Mouse (Mus musculus): Measurements from ENCODE around the gene Rgs6. TPM values are rescaled to one million over a fixed set of nuclear protein-coding genes. Genes with fewer than 3 reads are reported as not detected.

The Rgs6 gene
- polyA plus RNA-seq, 1 experiment from 2014 or later, result 17.7 TPM

DNA sequence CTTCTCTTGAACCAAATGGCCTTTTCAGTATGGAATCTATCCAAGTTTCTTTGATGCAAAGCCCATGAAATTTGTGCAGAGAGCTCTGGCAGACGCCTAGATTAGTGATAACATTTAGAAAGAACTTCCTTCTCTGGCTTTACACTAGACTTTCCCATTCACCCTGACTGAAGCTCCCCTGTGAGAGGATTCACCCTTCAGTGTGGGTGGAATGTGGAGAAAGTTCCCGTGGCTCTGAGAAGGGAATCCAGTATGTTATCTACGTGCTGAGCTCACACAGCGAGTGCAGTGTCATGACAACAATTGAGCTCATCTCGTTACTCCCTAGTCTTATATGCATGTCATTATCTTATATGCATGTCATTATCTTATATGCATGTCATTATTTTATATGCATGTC is 61.9 kb downstream of the Rgs6 start:
- no peak overlapping the region for H3K27ac ChIP-seq (ENCODE audit: poor library complexity, severe bottlenecking)
- no peak overlapping the region for H3K9ac ChIP-seq
- WGBS, result 24% methylated on average over 5 of the region's 5 CpGs
- H3K36me3 ChIP-seq, result no peaks in the 10 kb centered on the region
- no peaks in the 10 kb centered on the region for H3K27me3 ChIP-seq (replicated peaks)
- H3K4me3 ChIP-seq, result no peak overlapping the region
- H3K4me1 ChIP-seq (replicated peaks), result peaks cover 14% of the 10 kb centered on the region
- no peak for ATAC-seq (ENCODE audit: insufficient number of reproducible peaks, low FRiP score)
- no peak overlapping the region for H3K4me2 ChIP-seq
- H3K9me3 ChIP-seq (replicated peaks), result no peaks in the 10 kb centered on the region

DNA sequence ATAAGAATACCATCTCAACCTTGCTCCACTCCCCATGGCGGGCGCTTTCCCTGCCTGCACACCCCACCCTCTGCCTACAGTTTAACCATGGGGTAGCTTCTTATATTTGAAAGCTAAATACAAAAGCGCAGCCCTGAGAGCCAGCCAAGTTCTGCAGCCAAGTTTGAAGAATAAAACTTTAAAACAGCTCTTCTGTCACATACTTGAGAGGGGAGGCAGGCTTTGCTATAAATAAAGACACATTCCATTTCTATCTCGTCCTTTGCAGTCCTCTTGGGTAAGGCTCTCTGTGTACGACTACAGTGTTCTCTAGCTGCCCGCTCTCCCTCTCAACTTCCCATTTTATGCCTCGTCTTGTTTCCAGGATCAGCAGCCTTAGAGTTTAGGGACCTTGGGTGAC is 76.5 kb downstream of the Rgs6 start:
- no peaks in the 10 kb centered on the region for H3K9me3 ChIP-seq (replicated peaks)
- H3K27ac ChIP-seq (ENCODE audit: poor library complexity, severe bottlenecking), result peak overlapping the region; percentile 93
- no peak overlapping the region for H3K4me3 ChIP-seq
- peak overlapping the region; percentile 57 for H3K4me2 ChIP-seq
- ATAC-seq (ENCODE audit: insufficient number of reproducible peaks, low FRiP score), result 0 out of 2 replicates have a peak, but pooled peaks have one; percentile 48
- no peaks in the 10 kb centered on the region for H3K27me3 ChIP-seq (replicated peaks)
- no peak overlapping the region for H3K9ac ChIP-seq
- 21% methylated on average over 7 of the region's 7 CpGs for WGBS
- H3K36me3 ChIP-seq, result no peaks in the 10 kb centered on the region
- peaks cover 12% of the 10 kb centered on the region for H3K4me1 ChIP-seq (replicated peaks)

DNA sequence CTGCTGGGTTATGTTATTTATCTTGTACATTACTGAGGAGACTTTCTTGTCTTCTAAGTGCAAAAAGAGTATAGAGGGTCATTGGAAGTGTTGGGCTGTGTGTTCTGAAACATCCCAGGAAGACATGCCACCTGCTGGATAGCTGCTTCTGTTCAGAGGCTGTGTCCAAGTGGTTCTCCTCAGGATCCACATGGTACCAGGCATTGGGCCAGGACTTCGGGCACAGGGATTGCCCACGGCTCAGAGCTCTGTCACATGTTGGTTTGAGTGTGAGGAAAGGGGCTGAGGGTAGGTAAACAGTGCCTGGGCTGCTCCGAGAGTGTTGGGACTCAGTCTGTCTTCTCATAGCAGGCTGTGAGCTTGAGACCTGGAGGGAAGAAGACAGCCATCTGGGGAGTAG is 79.3 kb downstream of the Rgs6 start:
- Histone ChIP-seq H3K4me3 (no peak overlapping the region), H3K4me2 (no peak overlapping the region), H3K27me3 (replicated peaks) (no peaks in the 10 kb centered on the region), H3K9me3 (replicated peaks) (no peaks in the 10 kb centered on the region), H3K36me3 (no peaks in the 10 kb centered on the region), H3K27ac (ENCODE audit: poor library complexity, severe bottlenecking) (no peak overlapping the region), H3K9ac (no peak overlapping the region), H3K4me1 (replicated peaks) (peaks cover 16% of the 10 kb centered on the region)
- WGBS, result 72% methylated on average over 3 of the region's 3 CpGs
- no peak for ATAC-seq (ENCODE audit: insufficient number of reproducible peaks, low FRiP score)

- Histone ChIP-seq H3K27ac (ENCODE audit: poor library complexity, severe bottlenecking) (no peak overlapping the region), H3K9ac (no peak overlapping the region), H3K4me2 (no peak overlapping the region), H3K4me1 (replicated peaks) (peaks cover 22% of the 10 kb centered on the region), H3K36me3 (no peaks in the 10 kb centered on the region), H3K27me3 (replicated peaks) (no peaks in the 10 kb centered on the region), H3K9me3 (replicated peaks) (no peaks in the 10 kb centered on the region), H3K4me3 (no peak overlapping the region)
- WGBS, result 63% methylated on average over 4 of the region's 4 CpGs
- no peak for ATAC-seq (ENCODE audit: insufficient number of reproducible peaks, low FRiP score)
Observed at GRCm38 (mm10) chr12:82670201-82670737, 82.2 kb downstream of the Rgs6 start.

DNA sequence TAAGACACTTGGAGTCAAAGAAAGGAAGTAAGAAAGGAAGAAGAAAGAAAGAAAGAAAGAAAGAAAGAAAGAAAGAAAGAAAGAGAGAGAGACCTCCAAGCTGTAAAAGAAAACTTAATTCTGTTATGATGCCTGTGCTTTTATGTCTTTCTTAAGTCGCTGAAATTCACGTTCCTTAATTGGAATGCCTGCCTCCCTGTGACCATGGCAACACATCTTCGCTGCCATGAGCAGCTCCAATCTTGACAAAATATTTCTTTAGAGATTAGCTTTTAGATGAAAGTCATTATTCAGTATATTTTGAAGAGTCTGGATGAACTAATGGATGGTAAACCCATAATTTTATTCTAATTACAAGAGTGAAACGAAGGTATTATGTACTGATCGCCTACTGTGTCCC is 83.5 kb downstream of the Rgs6 start:
- WGBS, result 84% methylated on average over 5 of the region's 5 CpGs
- no peak overlapping the region for H3K27ac ChIP-seq (ENCODE audit: poor library complexity, severe bottlenecking)

DNA sequence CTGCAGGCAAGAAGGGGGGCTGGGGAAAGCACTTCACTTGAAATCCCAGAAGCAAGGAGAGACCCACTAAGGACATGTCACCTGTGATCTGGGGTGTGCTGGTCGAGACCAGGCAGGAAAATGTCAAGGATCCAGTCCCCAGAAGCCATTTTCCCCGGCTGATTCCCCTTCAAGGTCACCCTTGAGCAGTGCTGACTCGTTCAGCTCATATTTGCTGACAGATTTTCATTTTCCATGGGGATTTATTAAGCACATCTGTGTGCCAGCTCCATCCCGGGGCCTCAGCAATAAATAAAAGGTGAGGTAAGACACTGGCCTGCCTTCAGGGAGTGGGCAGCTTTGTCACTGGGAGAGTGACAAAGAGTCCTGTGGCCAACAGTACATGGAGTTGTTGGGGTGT is 87.0 kb downstream of the Rgs6 start:
- ATAC-seq (ENCODE audit: insufficient number of reproducible peaks, low FRiP score), result no peak
- Histone ChIP-seq H3K9ac (no peak overlapping the region), H3K4me3 (no peak overlapping the region)

More for the DNA sequence above, 83.5 kb downstream of the Rgs6 start:
- Histone ChIP-seq H3K36me3 (no peaks in the 10 kb centered on the region), H3K4me2 (no peak overlapping the region), H3K9me3 (replicated peaks) (no peaks in the 10 kb centered on the region), H3K27me3 (replicated peaks) (no peaks in the 10 kb centered on the region), H3K4me3 (no peak overlapping the region), H3K9ac (no peak overlapping the region), H3K4me1 (replicated peaks) (peaks cover 28% of the 10 kb centered on the region)
- no peak for ATAC-seq (ENCODE audit: insufficient number of reproducible peaks, low FRiP score)

DNA sequence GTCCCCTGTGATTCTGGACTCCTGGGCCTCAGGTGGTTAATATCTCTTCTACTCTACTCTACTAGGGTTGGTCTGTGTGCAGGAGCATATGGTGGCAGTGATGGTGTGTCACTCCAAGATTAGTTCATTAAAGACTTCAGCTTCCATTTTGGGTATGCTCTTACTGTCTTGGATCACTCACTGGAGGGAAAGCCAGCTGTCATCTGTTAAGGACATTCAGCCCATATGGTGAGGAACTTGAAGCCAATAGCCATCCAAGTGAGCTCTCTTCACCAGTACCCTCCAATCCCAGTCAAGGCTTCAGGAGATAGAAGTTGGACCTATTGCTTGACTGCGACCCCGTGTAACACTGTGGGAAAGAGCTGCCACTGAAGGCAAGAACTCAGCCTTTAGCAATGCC is 98.9 kb downstream of the Rgs6 start:
- H3K4me1 ChIP-seq (replicated peaks), result no peaks in the 10 kb centered on the region
- ATAC-seq (ENCODE audit: insufficient number of reproducible peaks, low FRiP score), result no peak
- H3K4me2 ChIP-seq, result no peak overlapping the region
- peaks cover 5% of the 10 kb centered on the region; the same call in 1 of the 2 replicates for H3K9me3 ChIP-seq (replicated peaks)
- no peak overlapping the region for H3K27ac ChIP-seq (ENCODE audit: poor library complexity, severe bottlenecking)
- H3K4me3 ChIP-seq, result no peak overlapping the region
- H3K36me3 ChIP-seq, result no peaks in the 10 kb centered on the region
- WGBS, result 81% methylated on average over 2 of the region's 2 CpGs
- H3K27me3 ChIP-seq (replicated peaks), result no peaks in the 10 kb centered on the region
- H3K9ac ChIP-seq, result no peak overlapping the region

More for the DNA sequence above, 87.0 kb downstream of the Rgs6 start:
- Histone ChIP-seq H3K36me3 (no peaks in the 10 kb centered on the region), H3K9me3 (replicated peaks) (no peaks in the 10 kb centered on the region), H3K27me3 (replicated peaks) (no peaks in the 10 kb centered on the region), H3K27ac (ENCODE audit: poor library complexity, severe bottlenecking) (no peak overlapping the region), H3K4me2 (no peak overlapping the region), H3K4me1 (replicated peaks) (peaks cover 22% of the 10 kb centered on the region)
- WGBS, result 64% methylated on average over 4 of the region's 4 CpGs

DNA sequence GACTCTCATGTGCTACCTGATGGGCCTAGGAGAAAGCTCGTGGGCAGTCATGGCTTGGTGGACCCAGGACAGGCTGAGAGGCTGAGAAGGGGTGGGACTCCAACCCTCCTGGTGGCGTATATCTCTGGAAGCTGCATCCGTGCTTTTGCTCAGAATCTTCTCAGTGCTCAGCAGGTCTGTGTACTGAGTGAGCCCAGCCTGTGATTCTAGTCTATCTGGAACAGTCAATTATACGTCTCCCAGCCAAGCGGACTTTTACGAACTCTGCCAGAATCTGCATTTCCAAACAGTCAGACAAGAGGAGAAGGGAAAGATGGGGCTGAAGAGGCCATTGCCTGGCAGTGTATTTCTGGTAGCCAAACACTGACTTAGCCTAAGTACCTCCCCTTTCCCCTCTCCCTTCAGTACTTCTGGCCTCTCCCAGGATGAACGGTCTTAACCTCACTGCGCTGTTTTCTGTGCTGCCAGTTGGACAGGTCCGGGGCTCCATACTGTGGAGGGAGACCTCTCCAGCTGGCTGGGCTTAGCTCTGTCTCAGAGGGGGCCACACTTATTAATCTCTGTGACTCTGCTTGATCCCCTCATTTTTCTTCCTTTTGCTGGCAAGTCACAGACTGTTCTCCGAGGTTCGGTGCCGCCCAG is 110.9 kb downstream of the Rgs6 start:
- no peak overlapping the region for H3K9ac ChIP-seq
- 76% methylated on average over 12 of the region's 12 CpGs for WGBS
- no peak overlapping the region for H3K4me2 ChIP-seq
- no peaks in the 10 kb centered on the region for H3K9me3 ChIP-seq (replicated peaks)
- H3K36me3 ChIP-seq, result no peaks in the 10 kb centered on the region
- H3K4me1 ChIP-seq (replicated peaks), result peaks cover 3% of the 10 kb centered on the region; the same call in 1 of the 2 replicates
- H3K27ac ChIP-seq (ENCODE audit: poor library complexity, severe bottlenecking), result no peak overlapping the region
- H3K4me3 ChIP-seq, result no peak overlapping the region
- no peaks in the 10 kb centered on the region for H3K27me3 ChIP-seq (replicated peaks)
- 0 out of 2 replicates have a peak, but pooled peaks have one; percentile 29 for ATAC-seq (ENCODE audit: insufficient number of reproducible peaks, low FRiP score)

- Histone ChIP-seq H3K4me3 (no peak overlapping the region), H3K36me3 (no peaks in the 10 kb centered on the region), H3K27me3 (replicated peaks) (no peaks in the 10 kb centered on the region), H3K27ac (ENCODE audit: poor library complexity, severe bottlenecking) (no peak overlapping the region), H3K4me1 (replicated peaks) (peaks cover 3% of the 10 kb centered on the region; the same call in 1 of the 2 replicates), H3K9me3 (replicated peaks) (no peaks in the 10 kb centered on the region), H3K4me2 (no peak overlapping the region), H3K9ac (no peak overlapping the region)
- 69% methylated on average over 3 of the region's 3 CpGs for WGBS
- ATAC-seq (ENCODE audit: insufficient number of reproducible peaks, low FRiP score), result no peak
Observed at GRCm38 (mm10) chr12:82699528-82699905, 111.4 kb downstream of the Rgs6 start.

- no peak for ATAC-seq (ENCODE audit: insufficient number of reproducible peaks, low FRiP score)
- no peaks in the 10 kb centered on the region for H3K27me3 ChIP-seq (replicated peaks)
- peaks cover 3% of the 10 kb centered on the region; the same call in 1 of the 2 replicates for H3K4me1 ChIP-seq (replicated peaks)
- no peaks in the 10 kb centered on the region for H3K36me3 ChIP-seq
- no peak overlapping the region for H3K4me2 ChIP-seq
- WGBS, result 84% methylated on average over 10 of the region's 10 CpGs
- no peak overlapping the region for H3K27ac ChIP-seq (ENCODE audit: poor library complexity, severe bottlenecking)
- H3K4me3 ChIP-seq, result no peak overlapping the region
- no peak overlapping the region for H3K9ac ChIP-seq
- H3K9me3 ChIP-seq (replicated peaks), result no peaks in the 10 kb centered on the region
Observed at GRCm38 (mm10) chr12:82700241-82700640, 112.1 kb downstream of the Rgs6 start.

DNA sequence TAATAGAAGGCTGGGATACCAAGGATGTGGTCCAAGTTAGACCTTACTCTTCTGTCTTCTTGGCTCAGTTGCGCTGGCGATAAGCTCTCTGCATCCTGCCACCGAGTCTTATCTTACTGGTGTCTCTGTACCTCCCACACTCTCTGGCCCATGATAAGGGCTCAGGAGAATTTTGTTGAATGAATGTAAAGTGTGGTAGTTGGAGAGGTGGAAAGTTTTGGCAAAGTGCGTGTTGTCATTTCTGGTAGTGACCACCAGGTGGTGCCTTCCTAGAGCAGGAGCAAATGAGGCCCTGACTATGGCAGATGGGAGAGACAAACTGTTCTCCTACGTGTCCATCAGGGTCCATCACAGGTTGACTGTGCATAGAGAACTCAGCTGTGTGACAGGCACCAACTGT is 112.7 kb downstream of the Rgs6 start:
- 32% methylated on average over 5 of the region's 5 CpGs for WGBS
- Histone ChIP-seq H3K4me2 (no peak overlapping the region), H3K4me3 (no peak overlapping the region), H3K27ac (ENCODE audit: poor library complexity, severe bottlenecking) (no peak overlapping the region), H3K9me3 (replicated peaks) (no peaks in the 10 kb centered on the region), H3K4me1 (replicated peaks) (peaks cover 3% of the 10 kb centered on the region; the same call in 1 of the 2 replicates), H3K9ac (no peak overlapping the region), H3K36me3 (no peaks in the 10 kb centered on the region), H3K27me3 (replicated peaks) (no peaks in the 10 kb centered on the region)
- no peak for ATAC-seq (ENCODE audit: insufficient number of reproducible peaks, low FRiP score)

DNA sequence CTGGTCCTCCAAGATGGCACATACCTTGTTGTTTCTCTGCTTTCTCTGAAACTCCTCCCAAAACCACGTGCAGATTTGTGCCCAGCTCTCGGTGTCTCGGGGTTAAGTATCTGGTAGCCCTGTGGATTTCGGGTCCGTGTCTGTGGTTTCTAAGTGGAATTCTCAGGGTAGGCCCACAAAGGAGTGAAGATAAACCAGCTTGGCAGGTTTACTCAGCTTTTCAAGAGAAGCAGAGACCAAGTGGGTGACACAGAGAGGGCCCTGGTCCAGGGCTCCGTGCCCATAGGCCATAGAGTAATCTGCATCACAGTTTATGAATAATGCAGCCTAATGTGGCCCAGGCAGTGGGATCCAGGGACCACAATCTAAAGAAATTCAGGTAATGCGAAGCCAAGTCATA is 113.3 kb downstream of the Rgs6 start:
- no peak for ATAC-seq (ENCODE audit: insufficient number of reproducible peaks, low FRiP score)
- Histone ChIP-seq H3K9ac (no peak overlapping the region), H3K4me1 (replicated peaks) (peaks cover 3% of the 10 kb centered on the region; the same call in 1 of the 2 replicates), H3K36me3 (no peaks in the 10 kb centered on the region), H3K9me3 (replicated peaks) (no peaks in the 10 kb centered on the region), H3K27me3 (replicated peaks) (no peaks in the 10 kb centered on the region), H3K4me3 (no peak overlapping the region), H3K4me2 (no peak overlapping the region), H3K27ac (ENCODE audit: poor library complexity, severe bottlenecking) (no peak overlapping the region)
- WGBS, result 79% methylated on average over 7 of the region's 7 CpGs
